Mouse (Mus musculus) MEL-GATA-1-ER (cell line): ENCODE results near the gene Atpaf1.

Experiments
- DNase-seq: peaks from one replicate; pipeline ENCODE4 v3.0.0-alpha.2; 2012; ENCODE audit warnings: low read depth; ENCODE audit errors: extremely low read depth

The Atpaf1 gene

GRCm38 (mm10) chr4:115784769-115785510 lies at the start of gene Atpaf1:
Gene Atpaf1 (plus strand): TSS chr4:115784812.
- DNase-seq: peak; percentile 22

- no peak for DNase-seq
Observed at GRCm38 (mm10) chr4:115734867-115735266, 49.7 kb upstream of the Atpaf1 start.

DNA sequence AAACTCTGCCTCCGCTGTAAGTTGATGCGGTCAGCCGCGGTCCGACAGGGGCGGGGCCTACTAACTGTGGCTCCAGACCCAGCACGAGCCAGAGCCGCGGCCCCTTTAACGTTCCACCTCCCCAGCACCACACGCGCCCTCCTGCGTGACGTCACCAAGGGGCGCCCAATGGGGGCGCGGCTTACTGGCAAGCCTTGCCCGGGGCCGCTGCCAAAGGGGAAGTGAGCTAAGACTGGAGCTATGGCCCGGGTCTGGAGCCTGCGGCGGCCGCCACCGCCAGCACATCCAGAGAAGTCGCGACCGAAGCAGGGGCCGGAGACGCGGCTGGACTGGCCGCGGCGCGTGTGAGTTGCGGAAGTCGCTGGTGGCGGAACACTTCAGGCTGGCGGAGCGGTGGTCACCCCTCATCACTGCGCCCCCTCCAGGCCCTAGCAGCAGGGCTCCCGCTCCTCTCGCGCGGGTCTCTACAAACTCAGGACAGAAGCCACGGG lies 47.0 kb upstream of the Atpaf1 start, which contains the start of gene Efcab14:
Gene Efcab14 (plus strand): TSS at position 194 of the 491 bp plus-strand sequence.
- DNase-seq: peak; percentile 89

GRCm38 (mm10) chr4:115738481-115738985 lies 46.1 kb upstream of the Atpaf1 start:
- DNase-seq: no peak

DNA sequence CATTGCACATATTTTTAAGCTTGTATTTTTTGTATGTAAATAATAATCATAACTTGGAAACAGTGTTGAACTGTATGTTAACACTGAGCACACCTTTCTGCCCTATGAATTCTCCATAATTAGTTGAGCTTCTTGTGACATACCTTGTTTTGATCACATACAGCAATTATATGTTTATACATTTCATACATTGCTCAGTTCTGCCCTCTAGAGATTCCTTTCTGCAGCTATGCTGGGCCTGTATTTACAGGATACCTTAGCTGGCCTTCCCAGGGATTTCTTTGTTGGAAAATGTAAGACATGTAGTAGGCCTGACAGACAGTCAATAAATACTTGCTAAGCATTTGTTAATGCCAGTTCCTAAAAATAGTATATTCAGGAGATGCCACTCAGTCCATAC lies 42.0 kb upstream of the Atpaf1 start:
- no peak for DNase-seq

- DNase-seq: no peak
Observed at GRCm38 (mm10) chr4:115743096-115743495, 41.5 kb upstream of the Atpaf1 start.

- no peak for DNase-seq
Observed at GRCm38 (mm10) chr4:115748181-115748580, 36.4 kb upstream of the Atpaf1 start.

- DNase-seq: no peak
Observed at GRCm38 (mm10) chr4:115749336-115749735, 35.3 kb upstream of the Atpaf1 start.

- no peak for DNase-seq
Observed at GRCm38 (mm10) chr4:115754101-115754500, 30.5 kb upstream of the Atpaf1 start.

GRCm38 (mm10) chr4:115754851-115755250 lies 29.8 kb upstream of the Atpaf1 start:
- no peak for DNase-seq

DNA sequence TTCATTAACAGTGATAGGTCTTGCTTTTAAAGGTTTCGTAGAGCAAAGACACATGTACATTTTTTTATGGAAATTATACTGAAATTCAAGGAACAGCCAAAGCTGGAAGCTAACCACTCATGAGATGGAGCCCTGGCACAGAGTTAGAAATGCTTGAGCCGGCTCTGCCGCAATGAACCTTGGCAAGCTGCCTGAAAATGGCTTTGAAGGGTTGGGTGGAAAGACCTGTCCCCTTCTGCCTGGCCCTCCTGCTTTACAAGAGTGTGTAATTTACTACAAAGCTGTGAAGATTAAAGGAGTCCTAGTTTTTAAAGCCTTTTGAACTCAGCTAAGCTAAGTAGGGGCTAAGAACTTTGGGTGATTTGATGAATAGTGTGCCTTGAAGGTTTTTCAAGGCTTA lies 23.4 kb upstream of the Atpaf1 start:
- no peak for DNase-seq

DNA sequence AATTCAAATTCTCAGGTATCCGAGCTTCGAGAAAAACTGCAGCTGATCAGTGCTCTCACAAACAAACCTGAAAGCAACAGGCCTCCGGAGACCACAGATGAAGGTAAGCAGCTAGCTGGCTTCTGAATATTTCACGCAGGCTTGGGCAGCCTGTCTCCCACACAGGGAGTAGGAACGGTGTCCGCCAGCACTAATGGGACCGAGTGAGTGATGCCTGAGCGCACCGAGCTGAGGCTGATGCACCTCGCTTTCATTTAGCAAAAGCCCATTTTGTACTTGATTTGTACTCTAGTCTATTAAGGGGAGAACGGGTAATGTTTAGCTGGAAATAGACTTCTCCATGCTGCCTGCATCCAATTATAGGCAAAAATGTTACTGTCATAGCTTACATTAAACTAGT lies 20.0 kb upstream of the Atpaf1 start:
- DNase-seq: no peak

DNA sequence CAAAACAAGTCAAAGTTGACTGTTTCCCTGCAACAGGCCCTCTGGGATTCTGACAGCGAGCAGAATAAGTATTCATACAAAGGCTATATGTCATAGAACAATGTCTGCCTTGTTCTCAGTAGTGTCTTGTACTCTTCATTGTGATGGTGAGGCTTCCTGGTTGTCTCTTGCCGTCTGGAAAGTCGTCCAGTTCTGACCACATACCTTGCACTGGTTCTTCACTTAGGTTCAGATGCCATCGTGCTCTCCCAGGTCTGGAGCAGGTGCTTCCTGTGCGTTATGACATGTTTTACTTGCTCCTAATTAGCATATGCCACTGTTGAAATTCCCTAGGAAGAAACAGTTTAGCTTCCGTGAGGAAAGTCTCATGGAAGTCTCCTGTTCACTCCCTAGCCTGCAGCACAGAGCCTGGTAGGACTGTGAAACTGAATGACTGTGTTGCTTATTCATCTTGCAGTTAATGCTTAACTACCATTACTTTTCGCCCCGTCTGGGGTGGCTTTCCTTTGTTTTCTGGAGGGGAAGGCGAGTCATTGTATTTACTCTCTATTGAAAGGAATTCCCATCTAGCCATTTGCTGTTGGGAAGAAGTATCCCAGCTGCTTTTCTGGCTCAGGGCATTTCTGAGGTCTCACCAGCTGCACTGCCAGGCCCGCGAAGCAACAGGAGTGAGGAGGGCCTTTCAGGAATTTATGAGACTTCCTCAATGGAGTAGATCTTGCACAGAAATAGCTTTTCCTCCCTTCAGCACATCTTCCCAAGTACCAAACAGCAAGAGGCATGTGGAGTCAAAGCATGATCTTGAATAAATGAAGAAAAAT lies 16.8 kb upstream of the Atpaf1 start:
- no peak for DNase-seq

- DNase-seq: no peak
Observed at GRCm38 (mm10) chr4:115775056-115775455, 9.6 kb upstream of the Atpaf1 start.

DNA sequence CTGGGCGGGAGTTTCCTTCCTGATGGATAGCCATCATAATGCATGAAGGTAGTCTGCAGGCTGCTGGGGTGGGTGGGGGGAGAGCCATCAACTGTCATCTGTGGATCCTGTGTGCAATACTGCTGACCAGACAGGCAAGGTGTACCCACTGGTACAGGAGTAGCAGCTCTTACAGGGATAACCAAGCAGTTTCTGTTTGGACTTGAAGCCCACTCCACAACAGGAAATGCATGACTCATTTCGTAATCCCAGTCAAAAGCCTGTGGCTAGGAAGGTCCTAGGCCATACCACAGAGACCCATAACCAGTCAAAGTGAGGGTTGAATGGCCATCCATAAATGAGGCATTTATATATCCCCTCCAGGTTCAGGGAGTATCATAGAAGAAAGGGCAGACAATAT lies 7.0 kb upstream of the Atpaf1 start:
- no peak for DNase-seq

DNA sequence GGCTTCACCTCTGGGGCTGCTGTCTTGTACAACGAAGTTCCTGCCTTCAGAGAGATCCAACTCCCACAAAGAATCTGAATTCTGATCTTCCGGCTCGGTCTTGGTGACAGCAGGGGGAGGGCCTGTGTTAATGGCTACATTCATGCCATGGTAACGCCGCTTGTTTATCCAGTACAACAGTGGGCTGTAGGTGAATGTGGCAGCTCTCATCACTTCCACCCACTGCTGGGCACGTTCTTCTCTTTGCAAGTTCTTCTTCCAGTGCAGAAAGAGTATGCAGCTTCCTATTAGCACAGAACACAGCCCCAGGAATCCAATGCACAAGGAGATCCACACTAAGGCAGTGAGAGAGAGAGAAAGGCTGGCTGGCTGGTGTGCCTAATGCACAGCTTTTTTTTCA lies 4.3 kb upstream of the Atpaf1 start:
- no peak for DNase-seq

- DNase-seq: no peak
Observed at GRCm38 (mm10) chr4:115780918-115781317, 3.7 kb upstream of the Atpaf1 start, which contains the start of gene Tex38. Gene Tex38 (minus strand): TSS chr4:115781018.

GRCm38 (mm10) chr4:115782026-115782805 lies 2.4 kb upstream of the Atpaf1 start:
- no peak for DNase-seq

GRCm38 (mm10) chr4:115785511-115786034 lies 961 bp downstream of the Atpaf1 start:
- peak; percentile 25 for DNase-seq

DNA sequence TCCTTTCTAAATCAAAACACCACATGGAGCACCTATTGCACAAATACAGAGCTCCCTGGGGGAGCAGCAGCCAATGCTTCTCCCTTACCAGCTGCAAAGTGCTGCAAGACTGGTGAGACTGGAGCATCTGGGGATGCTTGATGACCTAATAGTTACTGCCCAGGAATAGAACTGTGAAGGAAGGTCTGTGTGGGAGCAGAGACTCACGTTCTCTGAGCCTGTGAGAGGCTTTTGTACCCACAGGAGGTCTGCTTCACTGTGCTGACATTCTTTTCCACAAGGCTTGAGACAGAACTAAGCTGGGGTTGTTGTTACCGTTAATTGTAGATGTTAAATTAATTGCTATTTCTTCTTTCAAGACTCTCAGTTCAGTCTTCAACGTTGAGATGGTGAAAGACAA lies 6.3 kb downstream of the Atpaf1 start:
- DNase-seq: no peak

DNA sequence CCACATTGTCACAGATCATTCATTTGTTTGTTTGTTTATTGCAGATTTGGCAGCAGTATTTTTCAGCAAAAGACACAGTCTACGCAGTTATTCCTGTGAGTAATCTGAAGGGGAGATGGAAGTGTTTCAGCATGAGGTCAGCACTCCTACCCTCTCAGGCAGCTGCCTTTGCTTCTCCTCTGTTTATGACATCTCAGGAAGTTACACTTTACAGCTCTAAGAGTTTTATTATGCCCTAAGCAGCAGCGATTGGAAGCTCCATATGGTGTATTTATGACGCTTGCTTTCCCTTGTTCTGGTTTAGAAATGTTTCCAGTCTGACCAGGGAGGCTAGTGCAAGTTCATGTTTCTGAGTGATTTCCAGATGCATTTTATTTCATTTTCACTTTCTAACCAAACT lies 10.7 kb downstream of the Atpaf1 start:
- no peak for DNase-seq
